Mouse (Mus musculus) cortical plate, adult 2 months (tissue): ENCODE results near the gene Arrdc5. TPM values are rescaled to one million over a fixed set of nuclear protein-coding genes. Genes with fewer than 3 reads are reported as not detected.
A peak's percentile ranks its signal among the peaks of the same experiment; 100 is the strongest.
"Not testable (repeated sequence)": the region's sequence is repeated elsewhere in the genome, so short reads cannot be mapped to it uniquely, and the experiment has no call there.

Source experiments
- H3K27ac ChIP-seq: fragments of 200-500 bp; 2 replicates; pipeline ENCODE4 v1.5.1; 2012; ENCODE audit warnings: low read length, control low read depth, inconsistent platforms; ENCODE audit not compliant: insufficient read depth
- H3K4me1 ChIP-seq: fragments of 200-500 bp; 2 replicates; pipeline ENCODE4 v1.6.1; 2011; ENCODE audit warnings: low read length; ENCODE audit not compliant: control insufficient read depth, insufficient read depth
- H3K4me3 ChIP-seq: fragments of 200-500 bp; 2 replicates; pipeline ENCODE4 v1.5.1; 2011; ENCODE audit warnings: mild to moderate bottlenecking, low read length, control low read depth; ENCODE audit not compliant: insufficient read depth
- CTCF ChIP-seq: fragments of 200-500 bp; IDR thresholded peaks from 2 replicates; pipeline ENCODE4 v1.5.1; 2011; ENCODE audit warnings: mild to moderate bottlenecking, control low read depth, low read length; ENCODE audit not compliant: insufficient read depth; ENCODE audit errors: extremely low read depth
- POLR2A ChIP-seq: fragments of 200-500 bp; IDR thresholded peaks from 2 replicates; pipeline ENCODE4 v1.6.1; 2011; ENCODE audit warnings: mild to moderate bottlenecking, low read length, control low read depth; ENCODE audit not compliant: insufficient read depth; ENCODE audit errors: extremely low read depth
- polyA plus RNA-seq: library from polyadenylated mRNA; depleted of rRNA; stranded (reverse); fragments of >200 nt; gene quantifications from 2 replicates; pipeline ENCODE4 v1.2.3, GENCODE M21; 2012

Arrdc5 gene
- polyA plus RNA-seq, 1 experiment, result not detected

DNA sequence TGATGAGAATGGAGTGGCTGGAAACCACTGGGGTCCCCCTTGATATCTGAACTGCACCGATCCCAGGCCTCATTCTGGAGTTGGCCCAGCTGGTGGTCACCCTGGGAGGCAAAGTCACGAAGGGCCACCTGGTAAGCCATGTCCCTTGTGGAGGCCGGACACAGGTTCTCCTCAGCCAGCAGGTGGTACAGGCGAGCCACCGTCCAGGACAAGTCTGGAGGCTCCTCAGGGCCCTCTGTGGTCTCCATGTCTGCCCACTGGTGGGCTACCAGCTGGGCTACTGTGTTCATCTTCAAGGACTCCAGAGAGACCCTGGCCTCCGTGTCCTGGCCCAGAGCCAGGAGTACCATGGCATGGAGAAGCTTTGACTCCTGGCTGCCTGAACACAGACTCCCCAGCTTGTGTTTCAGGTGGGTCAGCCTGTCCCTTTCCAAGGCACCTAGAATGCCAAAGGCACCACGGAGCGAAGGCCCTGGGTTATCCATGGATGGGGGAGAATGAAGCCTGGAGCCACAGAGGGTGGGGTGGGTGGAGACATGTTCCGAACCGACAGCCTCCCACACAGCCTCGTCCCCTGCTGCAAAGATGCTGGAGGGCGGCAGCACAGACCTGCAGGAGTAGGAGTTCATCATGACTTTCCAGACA lies 28.4 kb downstream of the Arrdc5 start:
- H3K4me3 ChIP-seq, result no peak overlapping the region
- H3K4me1 ChIP-seq, result peaks cover 3% of the 10 kb centered on the region
- TF ChIP-seq POLR2A (no peak), CTCF (no peak)
- no peak overlapping the region for H3K27ac ChIP-seq

DNA sequence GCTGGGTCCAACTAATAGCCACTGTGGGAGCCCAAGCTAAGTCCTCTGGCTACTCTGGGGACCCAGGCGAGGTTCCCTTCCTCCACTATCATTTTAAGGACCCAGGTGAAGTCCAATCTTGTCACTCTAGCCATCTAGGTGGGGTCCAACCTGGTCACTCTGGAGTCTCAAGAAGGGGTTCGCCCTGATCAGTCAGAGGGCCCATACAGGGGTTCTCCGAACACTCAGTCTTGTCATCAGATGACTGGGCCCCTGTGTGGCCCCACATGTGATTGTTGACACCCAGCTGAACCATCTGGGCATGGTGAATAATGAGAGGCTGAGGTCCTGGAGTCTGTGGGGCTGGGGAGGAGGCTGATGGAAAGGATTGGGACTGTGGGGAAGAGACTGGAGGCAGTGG lies 30.3 kb downstream of the Arrdc5 start:
- Histone ChIP-seq H3K4me3 (peak overlapping the region; percentile 40; the same call in 1 of the 2 replicates), H3K27ac (peak overlapping the region; percentile 61; the same call in 1 of the 2 replicates), H3K4me1 (peaks cover 8% of the 10 kb centered on the region)
- no peak for TF ChIP-seq POLR2A
- TF ChIP-seq CTCF, result no peak

DNA sequence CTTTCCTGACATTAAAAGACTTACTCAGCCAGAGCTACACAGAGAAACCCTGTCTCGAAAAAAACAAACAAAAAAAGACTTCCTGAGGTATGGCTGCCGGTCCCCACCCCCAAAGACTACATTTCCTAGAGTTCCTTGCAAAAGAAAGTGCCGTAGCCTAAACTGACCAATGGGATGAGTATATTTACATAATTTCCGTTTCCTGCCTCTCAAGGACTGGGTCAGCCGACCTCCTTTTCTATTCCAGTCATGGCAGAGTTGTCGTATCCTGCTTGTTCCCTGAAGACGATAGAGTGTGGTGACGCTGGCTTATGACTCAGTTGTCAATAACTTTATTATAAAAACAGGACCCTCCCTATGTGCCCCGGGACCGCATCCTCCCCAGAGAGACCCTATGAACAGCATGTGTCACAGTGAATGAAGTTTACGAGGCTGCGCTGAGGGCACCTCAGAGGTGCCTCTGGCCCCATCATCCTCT lies 30.9 kb downstream of the Arrdc5 start:
- Histone ChIP-seq H3K4me1 (peaks cover 8% of the 10 kb centered on the region), H3K4me3 (peak overlapping the region; percentile 40), H3K27ac (peak overlapping the region; percentile 84)
- TF ChIP-seq POLR2A (peak; percentile 71; the same call in 1 of the 2 replicates), CTCF (no peak)

DNA sequence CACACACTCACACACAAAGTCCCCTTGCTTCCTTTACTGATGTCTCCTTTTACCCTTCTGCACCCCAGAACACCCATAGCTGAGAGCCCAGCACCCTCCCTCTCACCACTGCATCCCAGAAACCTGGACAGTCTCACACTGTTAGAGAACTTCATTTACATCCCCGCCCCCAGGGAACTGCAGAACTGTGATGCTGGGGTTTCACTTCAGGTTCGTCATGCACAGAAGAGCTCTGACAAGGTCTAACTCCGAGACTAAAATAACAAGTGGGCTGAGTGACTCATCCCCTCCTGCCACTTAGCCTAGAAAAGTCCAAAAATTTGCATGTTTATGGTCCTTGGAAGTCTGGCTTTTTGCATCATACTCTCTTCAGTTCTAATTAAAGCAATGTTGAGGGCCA lies 33.8 kb downstream of the Arrdc5 start:
- no peak for TF ChIP-seq CTCF
- TF ChIP-seq POLR2A, result 0 out of 2 replicates have a peak, but pooled peaks have one; percentile 7
- peaks cover 6% of the 10 kb centered on the region for H3K4me1 ChIP-seq
- peak overlapping the region; percentile 93 for H3K27ac ChIP-seq
- H3K4me3 ChIP-seq, result no peak overlapping the region

DNA sequence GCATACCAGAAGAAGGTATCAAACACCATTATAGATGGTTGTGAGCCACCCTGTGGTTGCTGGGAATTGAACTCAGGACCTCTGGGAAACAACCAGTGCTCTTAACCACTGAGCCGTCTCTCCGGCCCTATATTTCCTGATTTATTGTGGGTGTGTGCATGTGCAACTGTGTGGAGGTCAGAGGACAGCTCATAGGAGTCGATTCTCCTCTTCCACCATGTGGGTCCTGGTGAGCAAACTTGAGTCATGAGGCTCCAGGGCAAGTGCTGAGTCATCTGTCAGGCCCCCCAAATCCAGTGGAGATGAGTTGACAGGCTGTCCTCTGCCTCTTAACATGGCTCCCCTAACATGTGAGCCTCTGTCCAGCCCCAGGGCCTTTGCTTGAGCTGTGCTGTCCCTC lies 34.2 kb downstream of the Arrdc5 start:
- no peak overlapping the region for H3K4me3 ChIP-seq
- H3K27ac ChIP-seq, result peak overlapping the region; percentile 93
- TF ChIP-seq CTCF, result no peak
- no peak for TF ChIP-seq POLR2A
- peaks cover 9% of the 10 kb centered on the region for H3K4me1 ChIP-seq

DNA sequence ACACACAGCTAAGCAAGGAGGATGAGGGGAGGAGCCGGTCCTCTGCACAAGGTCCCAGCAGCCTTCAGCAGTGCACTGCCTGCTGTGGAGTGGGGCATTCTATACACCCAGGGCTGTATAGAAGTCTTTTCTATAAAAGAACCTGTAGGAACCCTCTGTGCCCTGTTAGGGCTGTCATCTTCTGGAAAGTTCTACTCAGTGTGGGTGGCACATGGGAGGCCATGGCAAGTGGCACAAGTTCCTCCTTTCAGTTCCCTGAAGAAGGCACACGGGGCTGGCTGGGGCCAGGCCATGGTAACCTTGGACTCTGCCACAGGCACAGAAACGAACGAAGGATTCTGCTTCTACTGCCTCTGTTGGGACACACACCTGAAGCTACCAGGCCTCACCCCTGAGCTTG lies 35.1 kb downstream of the Arrdc5 start:
- no peak for TF ChIP-seq POLR2A
- no peak for TF ChIP-seq CTCF
- Histone ChIP-seq H3K27ac (peak overlapping the region; percentile 18; the same call in 1 of the 2 replicates), H3K4me3 (no peak overlapping the region), H3K4me1 (peaks cover 12% of the 10 kb centered on the region)

DNA sequence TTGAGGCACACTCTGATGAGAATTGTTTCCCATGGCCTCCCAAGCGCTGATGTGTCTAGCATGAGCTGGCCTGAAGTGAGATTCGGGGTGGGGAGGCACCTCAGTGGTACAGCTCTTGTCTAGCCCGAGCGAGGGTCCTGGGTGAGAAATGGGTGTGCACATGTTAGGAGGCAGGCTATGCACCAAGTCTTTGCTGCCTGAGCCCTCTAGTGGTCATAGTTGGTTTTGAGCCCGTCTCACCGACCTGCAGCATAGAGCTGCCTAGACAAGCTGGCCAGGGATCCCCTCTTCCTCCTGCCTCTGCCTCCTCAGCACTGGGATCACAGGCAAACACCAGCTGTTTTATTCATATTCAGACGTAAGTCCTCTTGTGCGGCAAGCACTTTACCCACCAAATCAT lies 36.1 kb downstream of the Arrdc5 start:
- H3K27ac ChIP-seq, result no peak overlapping the region
- H3K4me3 ChIP-seq, result no peak overlapping the region
- peaks cover 20% of the 10 kb centered on the region for H3K4me1 ChIP-seq
- TF ChIP-seq CTCF, result peak; percentile 82
- no peak for TF ChIP-seq POLR2A

DNA sequence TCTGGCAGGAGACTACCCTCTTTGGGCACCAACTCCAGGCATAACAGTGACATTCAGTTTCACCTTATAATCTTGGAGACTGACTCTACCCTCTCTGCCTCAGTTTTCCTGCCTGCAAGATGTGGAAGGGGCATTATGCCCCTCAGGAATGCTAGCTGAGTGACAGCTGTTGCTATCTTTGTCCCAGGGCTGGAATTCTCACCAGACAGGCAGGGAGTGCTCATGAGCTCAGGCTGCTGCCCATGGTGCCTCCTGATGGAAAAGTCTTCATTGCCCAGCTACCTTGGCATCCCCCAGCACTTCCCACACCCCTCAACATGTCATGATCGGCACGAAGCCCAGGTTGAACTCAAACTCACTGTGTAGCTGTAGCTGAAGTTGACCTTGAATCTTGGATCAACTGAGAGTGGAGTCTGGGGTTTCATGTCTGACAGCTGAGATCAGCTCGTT lies 37.4 kb downstream of the Arrdc5 start:
- peaks cover 20% of the 10 kb centered on the region for H3K4me1 ChIP-seq
- no peak overlapping the region for H3K4me3 ChIP-seq
- TF ChIP-seq POLR2A, result no peak
- TF ChIP-seq CTCF, result no peak
- no peak overlapping the region for H3K27ac ChIP-seq

DNA sequence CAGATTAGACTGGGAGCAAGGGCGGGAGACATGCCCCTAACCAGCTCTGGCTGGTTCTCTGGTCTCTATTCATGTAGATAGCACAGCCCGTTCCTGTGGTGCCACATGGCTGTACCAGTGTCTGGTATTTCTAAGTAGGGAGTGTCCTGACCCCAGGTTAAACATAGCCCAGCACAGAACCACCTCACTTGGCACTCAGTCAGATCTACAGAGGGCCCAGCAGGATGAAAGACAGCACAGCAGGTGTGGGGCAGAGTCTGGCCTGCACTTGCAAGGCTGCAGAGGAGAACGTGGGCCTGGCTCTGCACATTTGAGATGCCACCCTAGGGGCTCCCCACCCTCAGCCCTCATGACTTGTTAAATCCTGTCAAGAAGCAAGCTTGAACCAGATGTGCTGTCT lies 38.9 kb downstream of the Arrdc5 start:
- H3K27ac ChIP-seq, result no peak overlapping the region
- TF ChIP-seq CTCF (no peak), POLR2A (no peak)
- H3K4me3 ChIP-seq, result no peak overlapping the region
- H3K4me1 ChIP-seq, result peaks cover 19% of the 10 kb centered on the region

DNA sequence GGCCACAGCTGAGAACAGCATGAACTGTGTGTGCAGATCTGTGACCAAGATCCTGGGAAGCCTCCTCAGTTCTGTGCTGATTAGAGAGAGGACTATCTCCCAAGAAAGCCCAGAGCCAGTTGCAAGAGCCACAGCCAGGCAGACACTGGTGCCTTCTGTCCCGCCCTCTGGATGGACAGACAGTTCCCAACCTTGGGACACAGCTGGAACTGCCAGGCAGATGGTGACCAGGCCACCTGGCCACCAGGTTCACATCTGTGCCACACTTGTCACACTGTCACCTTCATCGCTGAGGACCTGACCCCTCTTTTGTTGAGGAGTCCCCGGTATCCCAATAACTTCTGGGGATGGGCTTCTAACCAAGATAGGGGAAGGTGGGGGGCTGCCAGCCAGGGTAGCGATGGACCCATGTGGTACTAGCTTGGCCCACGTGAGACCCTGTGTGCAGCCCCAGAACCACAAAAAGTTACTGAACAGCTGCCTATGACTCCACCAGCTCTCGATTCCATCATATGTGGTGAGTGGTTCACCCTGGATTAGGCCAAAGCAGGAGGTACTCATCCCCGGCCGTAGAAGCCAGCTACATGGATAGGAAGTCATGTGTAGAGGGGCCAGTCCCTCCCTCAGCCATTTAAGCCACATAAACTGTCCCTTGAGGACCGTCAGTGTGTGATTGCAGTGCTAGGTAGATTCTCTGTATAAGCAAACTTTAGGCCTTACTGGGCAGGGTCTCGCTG lies 40.6 kb downstream of the Arrdc5 start:
- Histone ChIP-seq H3K27ac (no peak overlapping the region), H3K4me3 (peak overlapping the region; percentile 7; the same call in 1 of the 2 replicates), H3K4me1 (peaks cover 15% of the 10 kb centered on the region)
- TF ChIP-seq CTCF (no peak), POLR2A (no peak)

DNA sequence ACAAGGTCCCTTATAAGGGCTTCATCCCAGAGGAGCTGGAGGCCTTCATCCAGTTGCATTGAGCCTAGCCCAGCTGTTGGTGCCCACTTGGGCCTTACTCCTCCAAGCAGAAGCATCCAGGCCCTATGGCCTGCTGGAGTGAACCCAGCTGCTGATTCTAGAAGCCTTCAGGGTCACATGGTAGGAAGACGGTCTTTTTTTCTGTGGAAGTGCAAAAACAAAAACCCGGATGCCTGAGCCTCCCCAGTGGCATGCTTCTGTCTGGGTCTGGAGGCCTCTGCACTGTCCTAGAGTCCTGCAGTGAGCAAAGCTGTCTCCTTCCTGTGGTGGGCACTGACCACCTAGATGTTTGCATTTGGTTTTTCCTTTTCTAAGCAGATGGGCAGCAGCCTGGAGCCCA lies 41.3 kb downstream of the Arrdc5 start:
- H3K27ac ChIP-seq, result not testable (repeated sequence)
- H3K4me3 ChIP-seq, result peak overlapping the region; percentile 15; the same call in 1 of the 2 replicates
- H3K4me1 ChIP-seq, result peaks cover 15% of the 10 kb centered on the region

DNA sequence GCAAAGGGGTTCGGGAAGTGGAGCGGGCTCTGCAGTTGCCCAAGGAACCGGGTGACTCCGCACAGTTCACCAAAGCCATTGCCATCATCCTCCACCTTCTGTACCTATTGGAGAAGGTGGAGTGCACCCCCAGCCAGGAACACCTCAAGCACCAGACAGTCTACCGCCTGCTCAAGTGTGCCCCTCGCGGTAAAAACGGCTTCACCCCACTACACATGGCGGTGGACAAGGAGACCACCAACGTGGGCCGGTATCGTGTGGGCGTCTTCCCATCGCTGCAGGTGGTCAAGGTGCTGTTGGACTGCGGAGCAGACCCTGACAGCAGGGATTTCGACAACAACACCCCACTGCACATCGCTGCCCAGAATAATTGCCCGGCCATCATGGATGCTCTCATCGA lies 41.8 kb downstream of the Arrdc5 start:
- Histone ChIP-seq H3K4me3 (peak overlapping the region; percentile 15; the same call in 1 of the 2 replicates), H3K4me1 (peaks cover 15% of the 10 kb centered on the region)
- H3K27ac ChIP-seq, result not testable (repeated sequence)
